ENCODE assay signal across 8 mouse cellular contexts in the genomic region with DNA sequence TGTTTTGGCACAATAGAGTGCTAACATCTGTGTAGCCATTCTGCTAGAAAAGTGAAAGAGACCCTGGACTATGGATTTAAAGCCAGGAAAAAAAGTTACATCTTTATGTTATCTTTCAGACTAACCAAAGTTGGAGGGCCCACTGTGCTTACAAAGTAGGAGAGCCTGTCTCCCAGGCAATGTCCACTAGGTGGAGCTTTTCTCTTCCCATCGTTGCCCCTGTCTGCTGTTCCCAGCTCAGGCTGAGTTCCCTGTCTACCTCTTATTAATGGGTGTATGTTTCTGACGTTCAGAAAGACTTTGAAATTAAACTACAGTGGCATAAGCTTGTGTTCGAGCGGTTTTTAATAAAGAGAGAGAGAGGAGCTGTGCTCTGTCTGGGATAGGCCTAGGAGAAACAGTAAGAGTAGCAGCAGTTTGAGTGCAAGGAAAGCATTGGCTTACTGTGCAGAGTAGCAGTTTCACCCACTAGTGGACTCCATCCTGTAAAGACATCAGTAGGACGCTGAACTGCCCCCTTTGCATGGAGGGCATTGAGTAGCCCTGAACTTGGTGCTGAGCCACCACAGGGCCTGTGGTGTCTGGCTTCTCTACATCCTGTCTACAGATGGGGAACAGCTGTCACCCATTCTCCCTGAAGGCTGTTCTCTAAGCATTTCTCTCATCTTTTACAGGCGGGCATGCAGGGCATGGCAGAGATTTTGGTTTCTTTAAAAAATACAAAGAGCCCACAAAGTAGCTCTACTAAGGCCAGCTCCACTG. TPM values are rescaled to one million over a fixed set of nuclear protein-coding genes. Genes with fewer than 3 reads are reported as not detected.
A peak's percentile ranks its signal among the peaks of the same experiment; 100 is the strongest.
DNase-seq lines count a peak whose midpoint lies in the region; ATAC-seq and TF ChIP-seq lines count a peak whose summit lies in the region.

No protein-coding gene starts in this region.

- TF ChIP-seq EP300 in heart, postnatal 0 days (IDR thresholded peaks at IDR 0.05; ENCODE audit: low read depth), result no peak

- H3K27me3 ChIP-seq in liver, embryonic 12.5 days (replicated peaks), result no peaks in the 10 kb centered on the region
- no peaks in the 10 kb centered on the region for H3K27me3 ChIP-seq in embryonic facial prominence, embryonic 10.5 days (replicated peaks; ENCODE audit: low read depth, poor library complexity, severe bottlenecking)
- no peaks in the 10 kb centered on the region for H3K27me3 ChIP-seq in heart, postnatal 0 days (ENCODE audit: control insufficient read depth, insufficient read depth, low read length)
- no peaks in the 10 kb centered on the region for H3K27me3 ChIP-seq in small intestine, adult 2 months (ENCODE audit: control insufficient read depth, insufficient read depth, low read length)

- H3K9me3 ChIP-seq in liver, embryonic 12.5 days (replicated peaks), result no peaks in the 10 kb centered on the region
- no peaks in the 10 kb centered on the region for H3K9me3 ChIP-seq in embryonic facial prominence, embryonic 10.5 days
- H3K9me3 ChIP-seq in heart, postnatal 0 days (replicated peaks; ENCODE audit: control insufficient read depth, low read length), result no peaks in the 10 kb centered on the region

- WGBS in liver, embryonic 12.5 days (ENCODE audit: insufficient replicate concordance), result 58% methylated on average over 6 of the region's 6 CpGs
- 67% methylated on average over 6 of the region's 6 CpGs for WGBS in embryonic facial prominence, embryonic 10.5 days
- WGBS in heart, postnatal 0 days, result 51% methylated on average over 6 of the region's 6 CpGs
- 57% methylated on average over 6 of the region's 6 CpGs for WGBS in small intestine, adult 2 months

- no peak overlapping the region for H3K9ac ChIP-seq in liver, embryonic 12.5 days
- H3K9ac ChIP-seq in heart, postnatal 0 days (replicated peaks; ENCODE audit: low read depth, low read length), result no peak overlapping the region

- peak; percentile 74 for TF ChIP-seq CTCF in heart, postnatal 0 days (IDR thresholded peaks at IDR 0.05; ENCODE audit: low read depth)
- TF ChIP-seq CTCF in small intestine, adult 2 months (IDR thresholded peaks at IDR 0.05; ENCODE audit: extremely low read depth, insufficient read length, insufficient replicate concordance, low read depth, low read length), result peak; percentile 76; the same call in 1 of the 2 replicates

- ATAC-seq in liver, embryonic 12.5 days, result no peak
- ATAC-seq in heart, postnatal 0 days (ENCODE audit: insufficient read depth, low read depth), result peak; percentile 79

- peaks cover 89% of the 10 kb centered on the region for H3K36me3 ChIP-seq in liver, embryonic 12.5 days
- peaks cover 96% of the 10 kb centered on the region for H3K36me3 ChIP-seq in embryonic facial prominence, embryonic 10.5 days (replicated peaks)
- H3K36me3 ChIP-seq in heart, postnatal 0 days (replicated peaks; ENCODE audit: control insufficient read depth, insufficient read depth, low read length), result peaks cover 69% of the 10 kb centered on the region
- peaks cover 41% of the 10 kb centered on the region for H3K36me3 ChIP-seq in small intestine, adult 2 months (ENCODE audit: control insufficient read depth, insufficient read depth, low read length)

- no peak overlapping the region for H3K4me3 ChIP-seq in liver, embryonic 12.5 days
- H3K4me3 ChIP-seq in embryonic facial prominence, embryonic 10.5 days, result no peak overlapping the region
- H3K4me3 ChIP-seq in heart, postnatal 0 days (ENCODE audit: low read depth, low read length), result no peak overlapping the region
- H3K4me3 ChIP-seq in small intestine, adult 2 months (ENCODE audit: low read depth, low read length), result no peak overlapping the region

- no peak for TF ChIP-seq POLR2A in small intestine, adult 2 months (IDR thresholded peaks at IDR 0.05; ENCODE audit: low read depth, low read length)

- no peak overlapping the region for H3K27ac ChIP-seq in liver, embryonic 12.5 days
- no peak overlapping the region for H3K27ac ChIP-seq in embryonic facial prominence, embryonic 10.5 days (replicated peaks)
- H3K27ac ChIP-seq in heart, postnatal 0 days (ENCODE audit: low read depth), result peak overlapping the region; percentile 27
- no peak overlapping the region for H3K27ac ChIP-seq in small intestine, adult 2 months (ENCODE audit: insufficient read depth, low read depth, low read length)

- no peaks in the 10 kb centered on the region for H3K4me1 ChIP-seq in liver, embryonic 12.5 days
- no peaks in the 10 kb centered on the region for H3K4me1 ChIP-seq in embryonic facial prominence, embryonic 10.5 days
- H3K4me1 ChIP-seq in heart, postnatal 0 days (ENCODE audit: control insufficient read depth, insufficient read depth), result 0 out of 2 replicates have a peak, but pooled peaks cover 6% of the 10 kb centered on the region
- no peaks in the 10 kb centered on the region for H3K4me1 ChIP-seq in small intestine, adult 2 months (ENCODE audit: control insufficient read depth, insufficient read depth, insufficient read length, low read length)

- no peak overlapping the region for H3K4me2 ChIP-seq in liver, embryonic 12.5 days
- H3K4me2 ChIP-seq in heart, postnatal 0 days (ENCODE audit: low read depth, low read length), result no peak overlapping the region

- peak; percentile 25 for DNase-seq in liver
- DNase-seq in adrenal gland, postnatal 10 days, result peak; percentile 63
- DNase-seq in embryonic facial prominence, embryonic 10.5 days (ENCODE audit: low spot score), result peak; percentile 50
- DNase-seq in heart, postnatal 0 days (ENCODE audit: low spot score), result peak; percentile 73
- DNase-seq in layer of hippocampus, adult 8-10 months (ENCODE audit: low spot score in 2 of 2), result peak; percentile 19 to 45
- DNase-seq in lung, postnatal 36 days, result peak; percentile 68

RNA-seq across cellular contexts. Expression of a gene that starts 11.4 kb away (rescaled TPM):
- 11.3 and 12.1 TPM in 2 replicates for polyA plus RNA-seq in liver, embryonic 12.5 days (2016; fragmentation: Nextera tagmentation; extraction: Ambion mirVana)
- total RNA-seq in adrenal gland, postnatal 10 days (2021), result 1 to 10 TPM; 7.2 to 7.6 TPM
- 19.4 and 21.0 TPM in 2 replicates for polyA plus RNA-seq in embryonic facial prominence, embryonic 10.5 days (2016; fragmentation: Nextera tagmentation; extraction: Ambion mirVana)
- total RNA-seq in heart, postnatal 0 days (2014; rRNA removed; ENCODE audit: low replicate concordance), result 6.0 and 6.5 TPM in 2 replicates
- 5.4 and 6.0 TPM in 2 replicates for polyA plus RNA-seq in heart, postnatal 0 days (2015; fragmentation: Nextera tagmentation; extraction: Ambion mirVana)
- 1 to 10 TPM; 8.3 to 9.4 (median 8.8) TPM for total RNA-seq in layer of hippocampus, adult 8-10 months (2022)
- polyA plus RNA-seq in small intestine, adult 2 months (2012; rRNA removed), result 2.1 and 2.9 TPM in 2 replicates

RNA-seq across cellular contexts. Expression of a gene that starts 11.5 kb away (rescaled TPM):
- 9.8 and 10.3 TPM in 2 replicates for polyA plus RNA-seq in liver, embryonic 12.5 days (2016; fragmentation: Nextera tagmentation; extraction: Ambion mirVana)
- total RNA-seq in adrenal gland, postnatal 10 days (2021), result 10 to 100 TPM; 16.3 to 16.7 TPM
- polyA plus RNA-seq in embryonic facial prominence, embryonic 10.5 days (2016; fragmentation: Nextera tagmentation; extraction: Ambion mirVana), result 15.6 and 16.1 TPM in 2 replicates
- total RNA-seq in heart, postnatal 0 days (2014; rRNA removed; ENCODE audit: low replicate concordance), result 8.8 and 11.4 TPM in 2 replicates
- polyA plus RNA-seq in heart, postnatal 0 days (2015; fragmentation: Nextera tagmentation; extraction: Ambion mirVana), result 5.8 and 6.2 TPM in 2 replicates
- 10 to 100 TPM; 23.9 to 26.0 (median 24.8) TPM for total RNA-seq in layer of hippocampus, adult 8-10 months (2022)
- 0.47 and 1.1 TPM in 2 replicates for polyA plus RNA-seq in small intestine, adult 2 months (2012; rRNA removed)
